Mouse (Mus musculus) c-Kit-positive CD71-positive TER-119-positive erythroid progenitor cells, embryonic 14.5 days (primary cell): ENCODE results near the gene Erbb3.
"Not testable (repeated sequence)": the region's sequence is repeated elsewhere in the genome, so short reads cannot be mapped to it uniquely, and the experiment has no call there.

Experiments
- DNase-seq: peaks from one replicate; pipeline ENCODE4 v3.0.0-alpha.2; 2013; ENCODE audit warnings: low spot score

Gene Erbb3

GRCm38 (mm10) chr10:128556963-128557362 lies 32.5 kb downstream of the Erbb3 start:
- no peak for DNase-seq

DNA sequence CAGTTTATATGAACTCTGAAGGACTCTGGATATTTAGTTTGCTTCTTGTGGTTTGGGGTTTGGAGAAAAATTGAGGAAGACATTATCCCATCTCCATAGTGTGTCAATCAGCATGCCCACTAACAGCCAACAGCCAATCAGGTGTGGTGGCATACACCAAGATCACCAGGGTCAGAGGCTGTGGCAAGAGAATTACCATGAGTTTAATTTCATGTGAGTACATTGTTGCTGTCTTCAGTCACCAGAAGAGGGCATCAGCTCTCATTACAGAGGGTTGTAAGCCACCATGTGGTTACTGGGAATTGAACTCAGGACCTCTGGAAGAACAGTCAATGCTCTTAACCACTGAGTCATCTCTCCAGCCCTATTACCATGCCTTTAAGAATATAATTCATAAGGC lies 33.2 kb downstream of the Erbb3 start:
- DNase-seq: no peak

GRCm38 (mm10) chr10:128555567-128555966 lies 33.9 kb downstream of the Erbb3 start:
- not testable (repeated sequence) for DNase-seq

DNA sequence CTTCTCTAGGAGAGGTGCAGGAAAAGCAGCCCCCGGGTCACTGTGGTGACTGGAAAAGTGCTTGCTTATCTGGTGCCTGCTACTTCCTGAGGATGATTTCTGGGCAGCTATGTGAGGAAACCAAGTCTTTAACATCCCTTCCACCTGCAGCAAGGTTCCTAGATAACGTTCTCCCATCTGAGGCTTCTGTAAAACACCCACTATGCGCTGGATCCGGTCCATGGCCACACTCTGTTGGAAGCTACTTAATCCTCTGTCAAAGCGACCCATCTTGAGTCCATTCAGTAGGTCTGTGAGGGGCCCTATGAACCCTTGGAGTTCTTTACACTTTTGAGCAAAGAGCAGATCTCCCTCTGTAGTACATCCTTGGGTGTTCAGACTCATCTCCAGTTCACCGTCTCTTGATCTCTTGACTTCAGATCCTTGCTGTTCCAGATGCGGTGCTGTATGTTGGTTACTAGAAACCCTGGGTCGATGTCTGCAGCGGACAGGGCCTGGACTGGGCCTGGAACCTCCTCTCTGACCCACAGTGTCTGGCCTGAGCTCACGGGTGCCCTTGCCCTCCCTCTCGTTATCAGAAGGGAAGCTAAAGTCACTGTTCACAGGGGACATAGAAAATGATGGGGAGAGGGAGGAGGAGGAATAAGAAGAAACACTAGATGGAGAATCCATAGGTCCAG lies 39.2 kb downstream of the Erbb3 start:
- DNase-seq: not testable (repeated sequence)

DNA sequence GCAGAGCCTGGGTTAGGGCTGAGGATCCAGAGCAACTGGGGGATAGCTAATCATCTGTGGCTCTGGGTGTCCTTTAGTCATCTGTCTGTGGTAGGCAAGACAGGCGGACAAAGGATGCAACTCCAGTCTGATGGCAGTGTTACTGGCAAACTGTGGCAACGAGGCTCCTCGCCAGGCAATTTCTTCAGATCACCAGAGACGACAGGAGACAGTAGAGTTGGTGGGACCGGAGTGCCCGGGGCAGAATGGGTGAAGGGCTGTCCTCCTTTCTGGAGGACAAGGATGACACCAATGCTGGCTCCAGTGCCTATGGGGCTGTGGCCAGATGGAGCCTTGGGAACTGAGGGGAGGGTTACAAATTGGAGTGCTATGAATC lies 39.8 kb downstream of the Erbb3 start:
- DNase-seq: not testable (repeated sequence)

- DNase-seq: peak; percentile 92
These were observed 40.3 kb downstream of the Erbb3 start, which contains the start of gene Rpl41 for GRCm38 (mm10) chr10:128548947-128549681. Rpl41 (minus strand) TSS chr10:128549305.

- not testable (repeated sequence) for DNase-seq
These were observed 41.2 kb downstream of the Erbb3 start for GRCm38 (mm10) chr10:128548051-128548791.

GRCm38 (mm10) chr10:128547361-128548032 lies 42.0 kb downstream of the Erbb3 start, which contains the start of gene Zc3h10:
Zc3h10 (minus strand) TSS chr10:128547774.
- peak; percentile 96 for DNase-seq

DNA sequence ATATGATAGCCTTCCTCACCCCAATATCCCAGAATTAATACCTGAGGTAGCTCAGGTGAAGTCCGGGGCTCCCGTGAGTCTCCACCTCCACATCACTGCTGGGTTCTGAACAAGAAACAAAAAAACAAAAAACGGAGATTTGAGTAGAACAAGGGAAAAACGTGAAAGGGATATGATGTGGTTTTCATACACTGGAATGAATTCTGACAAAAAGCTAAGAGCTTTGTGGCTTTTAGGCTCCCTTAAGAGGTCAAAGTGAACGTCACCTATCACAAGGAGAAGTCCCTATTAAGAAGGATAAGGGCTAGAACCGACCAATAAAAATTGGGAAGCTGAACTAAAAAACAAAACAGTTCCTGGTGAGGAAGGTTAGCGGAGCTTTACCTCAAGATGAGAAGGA lies 42.7 kb downstream of the Erbb3 start:
- no peak for DNase-seq

DNA sequence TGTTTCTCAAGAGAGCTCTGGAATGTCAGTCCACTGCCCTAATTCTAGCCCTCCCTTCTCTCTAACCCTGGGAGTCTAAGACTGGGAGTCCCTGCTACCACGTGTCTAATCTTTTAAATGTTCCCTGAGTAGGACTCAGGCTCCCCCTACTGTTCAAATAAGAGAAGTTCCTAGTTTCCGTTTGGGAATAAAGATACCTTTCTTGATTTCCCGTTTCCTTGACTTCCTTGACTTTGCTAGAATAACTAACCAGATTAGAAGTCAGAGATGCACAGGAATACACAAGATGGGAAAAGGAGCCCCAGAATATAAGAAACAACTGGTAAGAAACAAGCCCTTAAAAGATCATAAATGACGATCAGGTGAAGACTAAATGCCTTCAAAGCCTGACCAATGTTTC lies 43.1 kb downstream of the Erbb3 start:
- DNase-seq: peak; percentile 69

GRCm38 (mm10) chr10:128545570-128545898 lies 43.9 kb downstream of the Erbb3 start:
- DNase-seq: no peak

DNA sequence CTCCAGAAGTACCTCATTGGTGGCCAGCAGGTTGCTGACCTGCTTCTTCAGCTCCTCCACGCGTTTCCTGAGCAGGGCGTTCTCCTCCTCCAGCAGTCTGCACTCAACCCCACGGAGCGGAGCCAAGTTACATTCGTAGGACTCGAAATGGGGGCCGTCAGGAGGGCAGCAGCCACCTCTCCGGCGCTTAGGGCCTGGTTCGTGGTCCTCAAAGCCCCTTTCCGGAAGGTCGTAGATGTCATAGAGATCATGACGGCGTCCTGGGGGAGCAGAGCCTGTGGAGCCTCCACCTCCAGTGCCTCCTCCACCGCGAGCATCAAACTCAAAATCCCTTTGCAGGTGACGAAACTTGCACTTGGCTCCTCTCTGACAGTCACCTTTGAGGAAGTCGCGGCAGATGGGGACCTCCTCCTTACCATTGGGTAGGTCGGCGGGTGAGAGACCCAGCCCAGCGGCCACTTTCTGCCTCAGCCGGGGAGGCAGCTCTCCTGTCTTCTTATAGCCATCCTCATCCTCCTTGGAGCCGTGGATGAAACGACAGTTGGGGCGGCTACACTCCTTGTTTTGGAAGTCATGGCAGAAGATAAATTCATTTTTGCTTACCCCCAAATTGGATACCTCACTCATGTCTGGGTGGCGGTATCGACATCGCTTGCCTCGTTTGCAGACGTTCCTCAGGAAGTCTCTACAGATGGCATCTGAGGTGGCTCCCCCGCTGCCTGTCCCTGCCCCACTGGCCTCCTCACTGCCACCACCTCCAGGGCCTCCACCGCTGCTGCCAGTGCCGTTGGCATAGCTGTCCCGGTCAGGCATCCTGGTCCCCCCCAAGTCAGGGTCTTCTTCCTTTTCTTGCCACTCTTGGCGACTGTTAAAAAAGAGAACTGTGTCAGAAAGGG lies 44.5 kb downstream of the Erbb3 start:
- DNase-seq: no peak

DNA sequence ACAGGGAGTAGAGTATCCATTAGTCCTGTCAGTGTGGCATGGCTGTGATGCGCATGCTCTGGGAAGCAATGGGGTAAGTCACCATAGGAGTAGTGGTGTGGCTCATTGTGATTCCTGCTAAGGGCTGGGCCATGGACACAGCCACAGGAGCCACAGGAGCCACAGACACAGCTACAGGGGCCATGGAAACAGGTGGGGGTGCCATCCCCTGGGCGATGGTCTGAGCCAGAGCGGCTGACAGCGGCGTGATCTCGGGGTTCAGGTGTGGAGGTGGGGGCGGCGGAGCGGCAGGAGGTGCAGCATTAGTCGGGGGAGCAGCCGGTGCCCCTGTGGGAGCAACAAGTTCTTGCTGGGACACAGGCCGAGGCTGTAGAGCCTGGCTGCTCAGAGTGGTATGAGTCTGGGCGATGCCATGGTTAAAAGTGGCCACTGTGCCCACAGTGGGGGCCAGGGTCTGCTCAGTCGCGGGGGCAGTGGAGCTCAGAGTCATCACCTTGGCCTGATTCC lies 45.2 kb downstream of the Erbb3 start:
- DNase-seq: no peak

DNA sequence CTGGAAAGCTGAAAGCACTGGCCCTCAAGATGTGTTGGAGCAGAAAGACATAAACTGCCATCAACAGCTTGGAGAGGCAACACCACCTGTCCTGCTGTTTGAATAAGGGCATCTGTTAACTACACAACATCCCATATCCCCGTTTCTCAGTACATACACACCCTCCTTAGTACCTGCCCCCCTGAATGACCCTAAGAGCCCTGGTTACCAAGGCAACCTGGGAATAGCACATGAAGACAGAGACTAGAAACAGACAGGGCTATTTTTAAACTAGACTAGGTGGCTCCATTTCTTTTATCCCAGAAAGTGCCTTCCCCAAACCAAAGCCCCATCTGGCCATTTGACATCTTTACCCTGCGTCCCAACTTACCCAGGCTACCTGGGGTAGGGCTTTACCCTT lies 46.4 kb downstream of the Erbb3 start:
- no peak for DNase-seq

- no peak for DNase-seq
These were observed 51.0 kb downstream of the Erbb3 start for GRCm38 (mm10) chr10:128538340-128538870.

GRCm38 (mm10) chr10:128536266-128536940 lies 53.0 kb downstream of the Erbb3 start:
- peak; percentile 96 for DNase-seq

- no peak for DNase-seq
These were observed 53.7 kb downstream of the Erbb3 start for GRCm38 (mm10) chr10:128535624-128536265.

DNA sequence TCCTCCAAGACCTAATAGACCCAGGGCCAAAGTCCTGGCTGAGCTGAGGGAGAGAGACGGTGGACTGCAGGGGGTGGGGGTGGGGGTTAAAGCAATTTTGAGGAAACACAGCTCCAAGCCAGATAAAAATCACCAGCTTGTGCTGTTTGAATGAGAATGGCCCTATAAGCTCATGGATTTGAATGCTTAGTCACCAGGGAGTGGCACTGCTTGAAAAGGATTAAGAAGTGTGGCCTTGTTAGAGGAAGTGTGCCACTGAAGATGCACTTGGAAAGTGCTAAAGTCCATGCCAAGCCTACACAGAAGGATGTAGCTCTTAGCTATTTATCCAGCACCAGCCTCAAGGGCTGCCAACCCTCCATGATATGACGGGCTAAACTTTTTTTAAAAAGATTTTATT lies 54.2 kb downstream of the Erbb3 start:
- no peak for DNase-seq
